Mouse (Mus musculus) spleen, postnatal 4 days (tissue): ENCODE data around the gene Vmn1r188.
"Not testable (repeated sequence)": the region's sequence is repeated elsewhere in the genome, so short reads cannot be mapped to it uniquely, and the experiment has no call there.

ENCODE experiments used
- DNase-seq, 2 experiments: peaks; one replicate each; pipeline ENCODE4 v3.0.0; 2022; ENCODE audit warnings: low spot score in 2 of 2

The Vmn1r188 gene

GRCm38 (mm10) chr13:22084140-22084539 is at the start of gene Vmn1r188:
TSS of gene Vmn1r188 (plus strand) at chr13:22084440.
- not testable (repeated sequence) for DNase-seq

GRCm38 (mm10) chr13:22034443-22035266 is 49.6 kb upstream of the Vmn1r188 start:
- DNase-seq = no peak

- DNase-seq = peak; percentile 84 to 88
Observed at GRCm38 (mm10) chr13:22035267-22036148, 48.7 kb upstream of the Vmn1r188 start, which contains the start of the genes Hist1h2ah and Hist1h2bk. TSS of gene Hist1h2ah (minus strand) at chr13:22035568. TSS of gene Hist1h2bk (plus strand) at chr13:22035870.

GRCm38 (mm10) chr13:22036149-22036956 is 47.9 kb upstream of the Vmn1r188 start:
- peak; percentile 57 to 80 for DNase-seq

GRCm38 (mm10) chr13:22036986-22037385 is 47.3 kb upstream of the Vmn1r188 start:
- DNase-seq = no peak

- DNase-seq = no peak
Observed at GRCm38 (mm10) chr13:22037415-22037814, 46.8 kb upstream of the Vmn1r188 start.

GRCm38 (mm10) chr13:22039364-22039763 is 44.9 kb upstream of the Vmn1r188 start:
- DNase-seq = no peak

GRCm38 (mm10) chr13:22039951-22040463 is 44.2 kb upstream of the Vmn1r188 start:
- DNase-seq = no peak

GRCm38 (mm10) chr13:22040464-22041141 is 43.6 kb upstream of the Vmn1r188 start:
- DNase-seq = no peak

- DNase-seq = peak; percentile 98 to 99
Observed at GRCm38 (mm10) chr13:22041142-22041536, 43.1 kb upstream of the Vmn1r188 start, which contains the start of gene Hist1h4i. TSS of gene Hist1h4i (minus strand) at chr13:22041362.

- DNase-seq = peak in 1 of 2 experiments; percentile 66
Observed at GRCm38 (mm10) chr13:22041651-22042567, 42.3 kb upstream of the Vmn1r188 start.

GRCm38 (mm10) chr13:22042568-22043502 is 41.4 kb upstream of the Vmn1r188 start, which contains the start of the genes Hist1h2ag and Hist1h2bj:
TSS of gene Hist1h2ag (minus strand) at chr13:22042944.
TSS of gene Hist1h2bj (plus strand) at chr13:22043214.
- peak; percentile 88 to 91 for DNase-seq

- DNase-seq = peak; percentile 45 to 69
Observed at GRCm38 (mm10) chr13:22043503-22044431, 40.5 kb upstream of the Vmn1r188 start.

- peak in 1 of 2 experiments; percentile 49 for DNase-seq
Observed at GRCm38 (mm10) chr13:22044432-22045155, 39.6 kb upstream of the Vmn1r188 start.

- peak in 1 of 2 experiments; percentile 56 for DNase-seq
Observed at GRCm38 (mm10) chr13:22045311-22045710, 38.9 kb upstream of the Vmn1r188 start.

- no peak for DNase-seq
Observed at GRCm38 (mm10) chr13:22049041-22049440, 35.2 kb upstream of the Vmn1r188 start.
